Mouse (Mus musculus): ENCODE measurements around the gene Ptpa. TPM values are rescaled to one million over a fixed set of nuclear protein-coding genes. Genes with fewer than 3 reads are reported as not detected.

The Ptpa gene
- total and polyA plus RNA-seq, 2 experiments from 2014 or later, result 92.4 to 109 TPM

GRCm38 (mm10) chr2:30386913-30387312 is 28.9 kb upstream of the Ptpa start:
- Histone ChIP-seq H3K9ac (replicated peaks; ENCODE audit: low read depth, low read length) (no peak overlapping the region), H3K4me3 (ENCODE audit: low read depth, low read length) (no peak overlapping the region), H3K9me3 (replicated peaks; ENCODE audit: control insufficient read depth, low read length) (no peaks in the 10 kb centered on the region), H3K27me3 (ENCODE audit: control insufficient read depth, insufficient read depth, low read length) (no peaks in the 10 kb centered on the region), H3K36me3 (replicated peaks; ENCODE audit: control insufficient read depth, insufficient read depth, low read length) (peaks cover 30% of the 10 kb centered on the region), H3K27ac (ENCODE audit: low read depth) (no peak overlapping the region), H3K4me1 (ENCODE audit: control insufficient read depth, insufficient read depth) (no peaks in the 10 kb centered on the region), H3K4me2 (ENCODE audit: low read depth, low read length) (no peak overlapping the region)
- ATAC-seq (ENCODE audit: insufficient read depth, low read depth) (no peak), DNase-seq (ENCODE audit: low spot score) (no peak)
- TF ChIP-seq EP300 (IDR thresholded peaks at IDR 0.05; ENCODE audit: low read depth), result no peak
- TF ChIP-seq CTCF (IDR thresholded peaks at IDR 0.05; ENCODE audit: low read depth), result no peak
- WGBS, result 59% methylated on average over 9 of the region's 9 CpGs

- no peaks in the 10 kb centered on the region for H3K9me3 ChIP-seq (replicated peaks; ENCODE audit: control insufficient read depth, low read length)
- no peak overlapping the region for H3K27ac ChIP-seq (ENCODE audit: low read depth)
- H3K4me2 ChIP-seq (ENCODE audit: low read depth, low read length), result no peak overlapping the region
- TF ChIP-seq EP300 (IDR thresholded peaks at IDR 0.05; ENCODE audit: low read depth), result no peak
- TF ChIP-seq CTCF (IDR thresholded peaks at IDR 0.05; ENCODE audit: low read depth), result 0 out of 2 replicates have a peak, but pooled peaks have one; percentile 11
- no peak for ATAC-seq (ENCODE audit: insufficient read depth, low read depth)
- peaks cover 9% of the 10 kb centered on the region for H3K36me3 ChIP-seq (replicated peaks; ENCODE audit: control insufficient read depth, insufficient read depth, low read length)
- DNase-seq (ENCODE audit: low spot score), result no peak
- peaks cover 9% of the 10 kb centered on the region for H3K4me1 ChIP-seq (ENCODE audit: control insufficient read depth, insufficient read depth)
- no peaks in the 10 kb centered on the region for H3K27me3 ChIP-seq (ENCODE audit: control insufficient read depth, insufficient read depth, low read length)
- 84% methylated on average over 2 of the region's 2 CpGs for WGBS
- no peak overlapping the region for H3K4me3 ChIP-seq (ENCODE audit: low read depth, low read length)
- no peak overlapping the region for H3K9ac ChIP-seq (replicated peaks; ENCODE audit: low read depth, low read length)
Observed at GRCm38 (mm10) chr2:30389000-30389399, 26.8 kb upstream of the Ptpa start.

- TF ChIP-seq CTCF (IDR thresholded peaks at IDR 0.05; ENCODE audit: low read depth) (no peak), EP300 (IDR thresholded peaks at IDR 0.05; ENCODE audit: low read depth) (peak; percentile 99)
- H3K27ac ChIP-seq (ENCODE audit: low read depth), result peak within 1 kb of the TSS; percentile 87
- H3K9me3 ChIP-seq (replicated peaks; ENCODE audit: control insufficient read depth, low read length), result no peaks in the 10 kb centered on the region
- H3K9ac ChIP-seq (replicated peaks; ENCODE audit: low read depth, low read length), result peak within 1 kb of the TSS; percentile 65
- under 1% methylated on average over 39 of the region's 40 CpGs for WGBS
- H3K4me1 ChIP-seq (ENCODE audit: control insufficient read depth, insufficient read depth), result peaks cover 9% of the 10 kb centered on the region
- peaks cover 16% of the 10 kb centered on the region for H3K36me3 ChIP-seq (replicated peaks; ENCODE audit: control insufficient read depth, insufficient read depth, low read length)
- peak; percentile 98 for DNase-seq (ENCODE audit: low spot score)
- no peaks in the 10 kb centered on the region for H3K27me3 ChIP-seq (ENCODE audit: control insufficient read depth, insufficient read depth, low read length)
- H3K4me3 ChIP-seq (ENCODE audit: low read depth, low read length), result peak within 1 kb of the TSS; percentile 81
- peak within 1 kb of the TSS; percentile 93 for H3K4me2 ChIP-seq (ENCODE audit: low read depth, low read length)
- ATAC-seq (ENCODE audit: insufficient read depth, low read depth), result peak; percentile 96
Observed at GRCm38 (mm10) chr2:30392114-30392576, 23.7 kb upstream of the Ptpa start, which contains the start of gene Dolpp1. Gene Dolpp1, plus strand, starts transcription at chr2:30392254.

GRCm38 (mm10) chr2:30392577-30393369 is 23.1 kb upstream of the Ptpa start:
- Histone ChIP-seq H3K9ac (replicated peaks; ENCODE audit: low read depth, low read length) (peak overlapping the region; percentile 65), H3K4me2 (ENCODE audit: low read depth, low read length) (peak overlapping the region; percentile 93), H3K4me3 (ENCODE audit: low read depth, low read length) (peak overlapping the region; percentile 81), H3K4me1 (ENCODE audit: control insufficient read depth, insufficient read depth) (peaks cover 9% of the 10 kb centered on the region), H3K27me3 (ENCODE audit: control insufficient read depth, insufficient read depth, low read length) (no peaks in the 10 kb centered on the region), H3K36me3 (replicated peaks; ENCODE audit: control insufficient read depth, insufficient read depth, low read length) (peaks cover 22% of the 10 kb centered on the region), H3K9me3 (replicated peaks; ENCODE audit: control insufficient read depth, low read length) (no peaks in the 10 kb centered on the region), H3K27ac (ENCODE audit: low read depth) (peak overlapping the region; percentile 87)
- DNase-seq (ENCODE audit: low spot score) (peak; percentile 66), ATAC-seq (ENCODE audit: insufficient read depth, low read depth) (peak; percentile 66)
- 0% methylated on average over 50 of the region's 54 CpGs for WGBS
- no peak for TF ChIP-seq CTCF (IDR thresholded peaks at IDR 0.05; ENCODE audit: low read depth)
- no peak for TF ChIP-seq EP300 (IDR thresholded peaks at IDR 0.05; ENCODE audit: low read depth)

GRCm38 (mm10) chr2:30393370-30393656 is 22.5 kb upstream of the Ptpa start:
- Histone ChIP-seq H3K27ac (ENCODE audit: low read depth) (peak overlapping the region; percentile 87), H3K27me3 (ENCODE audit: control insufficient read depth, insufficient read depth, low read length) (no peaks in the 10 kb centered on the region), H3K36me3 (replicated peaks; ENCODE audit: control insufficient read depth, insufficient read depth, low read length) (peaks cover 27% of the 10 kb centered on the region), H3K4me3 (ENCODE audit: low read depth, low read length) (peak overlapping the region; percentile 81), H3K4me1 (ENCODE audit: control insufficient read depth, insufficient read depth) (peaks cover 9% of the 10 kb centered on the region), H3K9ac (replicated peaks; ENCODE audit: low read depth, low read length) (peak overlapping the region; percentile 65), H3K4me2 (ENCODE audit: low read depth, low read length) (peak overlapping the region; percentile 93), H3K9me3 (replicated peaks; ENCODE audit: control insufficient read depth, low read length) (no peaks in the 10 kb centered on the region)
- DNase-seq (ENCODE audit: low spot score) (no peak), ATAC-seq (ENCODE audit: insufficient read depth, low read depth) (no peak)
- 43% methylated on average over 1 of the region's 1 CpGs for WGBS
- TF ChIP-seq CTCF (IDR thresholded peaks at IDR 0.05; ENCODE audit: low read depth), result no peak
- TF ChIP-seq EP300 (IDR thresholded peaks at IDR 0.05; ENCODE audit: low read depth), result no peak

Data from heart, postnatal 0 days (tissue).